Mouse (Mus musculus): ENCODE data around the gene E2f2.

E2f2 gene

GRCm38 (mm10) chr4:136144927-136145292 is 27.3 kb upstream of the E2f2 start:
- DNase-seq (ENCODE audit: low read depth) = no peak

DNA sequence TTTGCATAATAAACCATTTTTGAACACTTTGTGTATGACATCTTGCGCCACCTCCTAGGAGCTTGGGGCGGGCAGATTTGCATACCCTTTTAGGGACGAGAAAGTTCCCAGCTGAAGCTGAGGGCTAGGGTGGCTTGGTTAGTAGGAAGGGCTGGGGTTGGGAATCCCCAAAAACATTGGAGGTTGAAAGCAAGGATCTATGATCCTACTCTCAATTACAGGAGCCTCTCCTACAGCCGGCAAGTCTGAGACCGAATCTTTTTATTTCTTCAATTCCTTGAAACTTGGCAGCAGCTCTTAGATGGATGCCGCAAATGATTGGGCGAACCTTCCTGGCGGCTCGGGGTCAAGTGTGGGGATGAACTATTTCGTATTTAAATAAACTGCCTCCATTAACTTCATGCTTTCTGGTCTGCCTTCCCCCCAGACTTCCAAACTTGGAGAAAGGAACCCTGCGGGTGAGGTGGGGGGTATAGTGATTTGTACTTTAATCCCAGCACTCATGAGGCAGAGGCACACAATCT is 26.8 kb upstream of the E2f2 start:
- no peak for DNase-seq (ENCODE audit: low read depth)

- no peak for DNase-seq (ENCODE audit: low read depth)
Measured at GRCm38 (mm10) chr4:136145991-136146711, 26.0 kb upstream of the E2f2 start.

DNA sequence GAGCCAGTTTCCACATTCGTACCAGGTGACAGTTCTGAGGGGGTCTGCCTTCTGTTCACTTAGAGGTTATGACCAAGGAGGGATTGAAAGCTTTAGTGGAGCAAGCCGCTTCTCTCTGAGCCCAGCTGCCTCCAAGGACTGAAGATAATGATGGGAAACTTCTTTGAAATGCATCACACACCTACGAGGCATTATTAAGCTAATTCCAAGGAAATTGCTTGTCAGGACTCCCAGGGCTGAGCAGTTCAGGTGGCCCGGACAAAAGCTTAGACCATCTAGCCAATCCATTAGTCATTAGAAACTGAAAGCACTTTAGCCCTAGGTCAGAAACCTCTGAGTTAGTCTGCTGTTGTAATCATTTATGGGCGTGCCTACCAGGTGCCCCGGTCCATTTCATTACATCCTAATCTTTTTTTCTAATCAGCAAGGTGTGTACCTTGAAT is 25.5 kb upstream of the E2f2 start:
- DNase-seq (ENCODE audit: low read depth) = no peak

GRCm38 (mm10) chr4:136147436-136148135 is 24.6 kb upstream of the E2f2 start:
- peak; percentile 64 for DNase-seq (ENCODE audit: low read depth)

DNA sequence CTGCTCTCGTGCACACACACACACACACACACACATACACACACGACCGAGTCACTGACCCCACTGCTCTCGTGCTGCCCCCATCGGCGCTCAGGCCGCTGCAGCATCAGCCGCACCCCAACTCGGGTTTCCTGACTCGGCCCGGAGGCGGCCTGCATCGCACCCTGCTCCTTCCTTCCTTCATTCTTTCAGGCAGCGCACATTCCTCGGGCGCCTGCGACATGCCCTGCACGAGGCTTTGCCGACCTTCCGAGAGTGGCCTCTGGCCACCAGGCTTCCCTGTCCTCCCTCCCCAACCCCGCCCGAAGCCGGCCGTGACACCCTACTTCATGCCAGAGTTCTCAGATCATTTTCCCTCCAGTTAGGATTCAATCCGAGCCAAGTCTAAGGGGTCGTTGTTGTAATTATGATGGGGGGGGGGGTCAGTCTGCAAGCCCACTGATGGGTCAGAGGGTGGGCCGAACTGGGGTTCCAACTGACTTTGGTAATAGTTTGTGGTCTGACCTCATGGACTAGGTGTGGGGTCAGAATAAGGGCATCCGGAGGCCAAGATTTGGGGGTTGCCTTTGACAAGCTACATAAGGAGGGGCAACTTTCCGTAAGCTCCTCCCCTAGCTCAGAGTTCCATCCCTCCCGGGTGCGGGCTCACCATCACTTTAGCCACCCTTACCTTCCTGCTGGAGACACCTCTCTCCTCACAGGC is 23.7 kb upstream of the E2f2 start:
- no peak for DNase-seq (ENCODE audit: low read depth)

- DNase-seq (ENCODE audit: low read depth) = no peak
Measured at GRCm38 (mm10) chr4:136149045-136149379, 23.2 kb upstream of the E2f2 start.

DNA sequence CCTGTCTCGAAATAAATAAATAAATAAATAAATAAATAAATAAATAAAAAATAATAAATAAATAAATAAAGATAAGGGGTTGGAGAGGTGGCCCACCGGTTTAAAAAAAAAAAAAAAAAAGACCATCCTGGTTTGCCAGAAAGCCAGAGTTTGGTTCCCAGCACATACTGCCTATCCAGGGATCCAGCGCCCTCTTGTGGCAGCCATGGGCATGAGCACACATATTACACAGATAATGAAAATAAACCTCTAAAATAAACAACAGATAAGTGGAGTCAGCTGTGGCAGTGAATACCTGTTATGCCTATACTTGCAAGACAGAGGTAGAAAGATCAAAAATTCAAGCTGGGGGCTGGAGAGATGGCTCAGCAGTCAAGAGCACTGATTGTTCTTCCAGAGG is 22.5 kb upstream of the E2f2 start:
- peak; percentile 74 for DNase-seq (ENCODE audit: low read depth)

DNA sequence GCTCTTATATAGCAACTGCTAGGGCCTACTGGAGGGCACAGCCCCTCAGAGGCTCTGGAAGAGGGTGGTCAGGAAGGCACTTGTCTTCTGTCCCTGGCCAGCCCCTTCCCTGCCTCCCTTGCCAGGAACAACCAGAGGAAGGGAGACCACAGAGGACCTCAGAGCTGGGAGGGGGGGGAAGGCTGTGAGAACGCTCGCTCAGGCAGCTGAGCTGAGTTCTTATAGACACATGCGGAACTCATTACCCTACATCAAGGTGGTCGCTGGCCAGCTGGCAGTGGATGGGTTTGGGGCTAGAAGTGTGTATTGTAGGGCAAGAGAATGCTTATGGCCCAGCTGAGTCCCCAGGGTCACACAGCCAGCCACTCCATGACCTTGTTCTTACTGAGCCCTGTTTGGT is 21.6 kb upstream of the E2f2 start:
- DNase-seq (ENCODE audit: low read depth) = no peak

DNA sequence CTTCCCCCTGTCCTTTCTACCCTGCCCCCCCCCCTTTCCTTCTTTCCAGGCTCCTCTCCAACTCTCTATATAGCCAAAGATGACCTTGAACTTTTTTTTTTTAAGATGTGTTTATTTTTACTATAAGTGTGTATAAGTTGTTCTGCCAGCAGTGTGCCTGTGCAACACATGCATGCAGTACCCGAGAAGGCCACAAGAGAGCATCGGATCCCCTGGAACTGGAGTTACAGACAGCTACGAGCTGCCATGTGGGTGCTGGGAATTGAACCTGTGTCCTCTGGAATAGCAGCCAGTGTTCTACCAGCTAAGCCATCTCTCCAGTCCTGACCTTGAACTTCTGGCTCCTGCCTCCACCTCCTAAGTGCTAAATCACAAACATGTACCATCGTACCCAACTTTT is 19.4 kb upstream of the E2f2 start:
- DNase-seq (ENCODE audit: low read depth) = no peak

- no peak for DNase-seq (ENCODE audit: low read depth)
Measured at GRCm38 (mm10) chr4:136154462-136154861, 17.7 kb upstream of the E2f2 start.

DNA sequence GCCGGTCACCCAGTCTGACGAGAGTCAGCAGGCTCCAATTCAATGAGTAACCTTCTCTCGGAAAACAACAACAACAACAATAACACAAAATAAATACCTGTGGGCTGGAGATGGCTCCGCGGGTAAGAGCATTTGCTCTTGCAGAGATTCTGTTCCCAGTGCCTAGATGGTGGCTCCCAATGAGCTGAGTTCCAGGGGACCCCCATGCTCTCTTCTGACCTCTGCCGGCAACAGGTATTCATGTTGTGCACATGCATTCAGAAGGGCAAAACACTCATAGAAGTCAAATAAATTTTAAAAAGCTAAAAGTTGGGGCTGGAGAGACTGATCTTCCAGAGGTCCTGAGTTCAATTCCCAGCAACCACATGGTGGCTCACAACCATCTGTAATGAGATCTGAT is 13.7 kb upstream of the E2f2 start:
- DNase-seq (ENCODE audit: low read depth) = no peak

DNA sequence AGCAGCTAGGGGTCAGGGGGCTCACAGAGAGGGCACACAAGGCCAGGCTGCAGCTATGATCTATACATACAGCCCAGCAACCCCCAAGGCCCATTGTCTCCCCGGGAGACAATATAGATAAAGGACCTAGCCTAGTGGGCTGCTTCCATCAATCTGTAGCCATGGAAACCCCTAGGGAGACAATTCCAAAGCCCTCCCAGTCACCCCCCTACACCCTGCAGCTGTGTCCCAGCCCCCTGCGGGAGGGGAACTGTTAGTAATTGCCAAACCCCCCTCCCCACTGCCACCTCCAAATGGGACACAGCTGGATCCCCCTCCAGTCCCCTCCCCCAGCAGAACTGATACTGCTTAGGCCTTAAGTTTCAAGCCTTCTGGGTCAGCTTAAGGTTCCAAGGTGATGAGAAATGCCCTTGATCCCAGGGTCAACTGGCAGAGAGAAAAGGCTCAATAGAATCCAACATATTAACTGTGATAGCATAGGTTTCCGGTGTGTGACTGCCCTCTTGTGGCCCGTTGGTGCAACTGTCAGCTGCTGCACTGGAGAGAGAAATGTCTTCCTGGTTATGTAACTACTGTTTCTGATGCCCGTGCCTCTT is 12.3 kb upstream of the E2f2 start:
- DNase-seq (ENCODE audit: low read depth) = peak; percentile 81

DNA sequence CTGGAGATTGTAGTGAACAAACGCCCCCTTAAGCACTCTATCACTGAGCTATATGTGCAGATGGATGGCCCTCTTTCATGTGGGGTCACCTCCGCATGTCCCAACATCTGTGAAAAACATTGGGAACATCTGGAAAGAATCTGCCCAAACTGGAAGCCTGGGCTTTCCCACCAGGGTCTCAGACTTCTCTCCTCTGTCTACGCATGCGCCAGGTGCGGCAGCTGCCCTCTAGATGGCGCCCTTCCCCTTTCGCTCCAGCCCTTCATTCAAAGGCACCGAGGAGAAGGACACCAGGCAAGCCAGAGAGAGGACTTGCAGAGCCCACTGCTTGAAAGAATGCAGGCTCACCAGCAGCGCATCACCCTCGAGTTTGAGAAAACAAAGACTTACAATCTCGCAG is 8.7 kb upstream of the E2f2 start:
- DNase-seq (ENCODE audit: low read depth) = peak; percentile 78

DNA sequence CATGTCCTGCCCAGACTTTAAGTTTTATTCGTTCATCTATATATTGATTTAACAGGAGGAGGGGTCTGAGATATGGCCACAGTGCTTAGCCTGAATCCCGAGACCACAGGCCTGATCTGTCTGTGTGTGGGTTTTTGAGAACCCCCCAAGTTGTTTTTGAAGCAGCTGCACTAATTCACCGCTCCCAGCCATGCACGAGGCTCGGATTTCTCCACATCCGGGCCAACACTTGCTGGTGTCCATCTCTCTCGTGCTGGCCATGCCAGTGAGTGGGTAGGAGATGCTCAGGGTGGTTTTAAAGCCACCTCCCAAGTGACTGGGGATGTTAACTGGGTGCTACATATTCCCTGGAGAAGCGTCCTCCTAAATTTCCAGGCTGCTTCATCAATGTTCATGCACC is 7.2 kb upstream of the E2f2 start:
- no peak for DNase-seq (ENCODE audit: low read depth)

- no peak for DNase-seq (ENCODE audit: low read depth)
Measured at GRCm38 (mm10) chr4:136167701-136168100, 4.5 kb upstream of the E2f2 start.

DNA sequence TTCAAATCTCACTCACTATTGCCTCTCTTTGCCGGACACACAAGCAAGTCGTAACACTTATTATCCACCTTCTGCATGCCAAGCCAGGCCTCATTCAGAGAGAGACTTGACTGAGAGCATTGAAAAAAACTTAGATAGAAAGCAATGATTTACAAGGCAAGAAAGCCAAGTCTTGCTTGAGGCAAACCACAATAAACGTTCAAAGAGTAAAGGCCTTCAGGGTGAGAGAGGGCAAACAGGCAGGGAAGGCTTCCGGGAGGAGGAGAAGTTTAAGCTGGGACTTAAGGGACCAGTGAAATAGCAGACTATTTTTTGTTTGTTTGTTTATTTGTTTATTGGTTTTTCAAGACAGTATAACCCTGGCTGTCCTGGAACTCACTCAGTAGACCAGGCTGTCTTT is 1.8 kb upstream of the E2f2 start:
- DNase-seq (ENCODE audit: low read depth) = no peak

DNA sequence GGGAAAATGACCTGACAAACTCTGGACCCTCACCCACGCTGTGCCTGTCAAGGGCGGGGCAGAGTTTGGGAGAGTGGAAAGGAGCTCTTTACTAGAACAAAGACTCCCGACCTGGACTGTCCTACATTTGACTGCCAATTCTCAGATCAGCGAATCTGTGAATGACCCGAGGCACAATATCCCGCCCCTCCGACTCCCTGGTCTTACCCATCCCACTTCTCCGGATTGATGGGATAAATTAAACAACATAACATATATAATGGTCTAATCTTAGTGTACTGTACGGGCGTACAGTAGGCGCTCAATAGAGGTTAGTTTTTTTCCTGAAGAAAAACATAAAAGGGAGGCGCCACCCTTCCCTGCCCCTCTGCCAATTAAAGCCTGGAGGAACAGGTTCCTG is 739 bp upstream of the E2f2 start:
- DNase-seq (ENCODE audit: low read depth) = no peak

DNA sequence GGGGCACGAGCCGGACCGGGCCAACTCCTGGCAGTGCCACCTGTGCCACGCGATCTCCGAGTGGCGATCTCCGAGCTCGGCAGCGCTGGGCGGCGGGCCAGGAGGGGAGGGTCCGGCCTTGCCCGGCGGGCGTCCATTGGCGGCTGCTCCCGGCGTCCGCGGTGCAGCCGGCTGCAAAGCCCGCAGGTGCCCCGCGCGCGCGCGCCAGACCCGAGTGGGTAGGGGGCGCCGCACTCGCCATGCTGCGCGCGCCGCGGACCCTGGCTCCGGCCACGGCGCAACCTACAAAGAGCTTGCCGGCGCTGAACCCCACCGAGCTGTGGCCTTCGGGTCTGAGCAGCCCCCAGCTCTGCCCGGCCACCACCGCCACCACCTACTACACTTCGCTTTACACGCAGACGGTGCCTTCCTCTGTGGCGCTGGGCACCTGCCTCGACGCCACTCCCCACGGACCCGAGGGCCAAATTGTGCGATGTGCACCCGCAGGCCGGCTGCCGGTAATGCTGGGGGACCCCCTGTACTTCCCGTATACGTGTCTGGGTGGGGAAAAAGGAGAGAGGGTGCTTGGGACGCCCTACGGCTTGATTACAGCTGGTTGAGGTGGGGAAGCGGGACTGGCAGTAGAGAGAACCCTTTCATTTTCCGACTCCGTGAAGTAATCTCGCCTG is 482 bp downstream of the E2f2 start:
- DNase-seq (ENCODE audit: low read depth) = peak; percentile 63

- peak; percentile 77 for DNase-seq (ENCODE audit: low read depth)
Measured at GRCm38 (mm10) chr4:136173210-136173715, 1.1 kb downstream of the E2f2 start.

DNA sequence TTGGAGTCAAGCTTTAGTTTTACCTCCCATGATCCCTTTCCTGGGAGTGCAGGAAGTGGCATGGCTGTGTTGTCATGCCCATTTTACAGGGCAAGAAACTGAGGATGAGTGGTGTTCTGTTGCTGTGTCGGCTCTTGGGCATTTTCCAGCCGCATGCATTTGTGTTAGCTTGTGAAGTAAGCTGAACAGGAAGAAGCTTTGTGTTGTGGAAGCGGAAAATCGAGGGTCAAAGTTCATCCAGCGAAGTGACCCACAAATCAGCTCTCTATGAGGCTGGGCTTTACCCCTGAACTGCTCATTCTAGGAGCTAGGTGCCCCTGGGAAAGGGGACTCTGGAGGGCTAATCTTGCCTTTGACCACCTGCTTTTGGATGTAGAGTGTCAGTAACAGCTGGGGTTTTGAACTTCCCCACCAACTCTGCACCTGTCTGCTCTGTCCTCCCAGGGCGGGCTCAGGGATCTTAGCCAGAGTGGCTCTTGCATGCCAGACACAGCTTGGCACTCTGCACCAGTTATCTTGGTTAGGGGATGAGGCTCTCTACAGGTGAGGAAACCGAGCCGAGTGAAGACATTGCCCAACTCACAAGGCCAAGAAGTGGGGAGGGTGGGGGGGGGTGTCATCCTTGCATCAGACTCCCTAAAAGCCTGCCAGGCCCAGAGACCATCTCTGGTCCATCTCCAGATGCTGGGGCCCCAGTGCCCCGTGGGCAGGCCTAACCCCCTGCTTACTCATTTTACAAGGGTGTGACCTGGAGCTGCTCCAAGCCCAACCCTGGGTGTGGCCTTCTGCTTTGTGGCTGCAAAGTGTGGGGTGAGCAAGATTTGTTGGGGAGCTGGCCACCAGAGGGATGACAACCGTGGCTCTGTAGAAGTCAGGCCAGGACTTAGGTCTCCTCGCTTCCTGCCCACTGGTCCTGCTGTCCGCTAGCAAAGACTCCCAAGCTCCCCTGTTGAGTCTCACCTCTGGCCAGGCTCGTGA is 2.3 kb downstream of the E2f2 start:
- peak; percentile 92 for DNase-seq (ENCODE audit: low read depth)
